Mouse (Mus musculus): ENCODE results near the gene Ednrb.

- TF ChIP-seq CTCF (IDR thresholded peaks at IDR 0.05; ENCODE audit: low read depth) (no peak), EP300 (IDR thresholded peaks at IDR 0.05; ENCODE audit: low read depth) (no peak)
Observed at GRCm38 (mm10) chr14:103840436-103840835, 3.8 kb downstream of the Ednrb start.
